ENCODE assay signal across 9 mouse cellular contexts in genomic region chr12:91877646-91878045, GRCm38 (mm10). TPM values are rescaled to one million over a fixed set of nuclear protein-coding genes. Genes with fewer than 3 reads are reported as not detected.
DNase-seq lines count a peak whose midpoint lies in the region; ATAC-seq and TF ChIP-seq lines count a peak whose summit lies in the region.
"Had no signal": no experiment of that assay in that cellular context is flagged by ENCODE, and none has a peak within 500 bp of the region (broad histone marks: within the 10 kb centered on the region; RNA-seq: fewer than 3 reads in every experiment).

No protein-coding gene starts in this region.

- ATAC-seq in heart, embryonic 11.5 days (replicated peaks; ENCODE audit: insufficient number of reproducible peaks, low FRiP score, low TSS enrichment) = no peak
- ATAC-seq in forebrain, embryonic 12.5 days (ENCODE audit: low FRiP score) = peak; percentile 75; the same call in 1 of the 2 replicates
- peak; percentile 54; the same call in 1 of the 2 replicates for ATAC-seq in midbrain, embryonic 11.5 days (ENCODE audit: low FRiP score)
- no peak for ATAC-seq in erythroblast, adult 5-6 weeks (replicated peaks; ENCODE audit: low FRiP score, poor library complexity, severe bottlenecking)

- TF ChIP-seq RAD21 in CH12.LX (IDR thresholded peaks at IDR 0.05; ENCODE audit: low read depth, low read length) = peak; percentile 90

- no peaks in the 10 kb centered on the region for H3K79me2 ChIP-seq in CH12.LX (replicated peaks; ENCODE audit: control insufficient read depth, extremely low read depth, insufficient read depth, poor library complexity, severe bottlenecking)

- TF ChIP-seq POLR2A in CH12.LX (IDR thresholded peaks at IDR 0.05; ENCODE audit: low read depth, low read length) = no peak
- no peak for TF ChIP-seq POLR2A in brain, embryonic 14.5 days (IDR thresholded peaks at IDR 0.05; ENCODE audit: borderline replicate concordance, extremely low read depth, insufficient read depth, insufficient read length, poor library complexity, severe bottlenecking)

- H3K36me3 ChIP-seq in heart, embryonic 11.5 days (ENCODE audit: control insufficient read depth, insufficient read depth, low read length) = no peaks in the 10 kb centered on the region
- H3K36me3 ChIP-seq in CH12.LX (replicated peaks in 1 of 2; ENCODE audit: control insufficient read depth in 1 of 2, insufficient read depth in 1 of 2, low read length in 1 of 2) = no peaks in the 10 kb centered on the region
- no peaks in the 10 kb centered on the region for H3K36me3 ChIP-seq in forebrain, embryonic 12.5 days (replicated peaks)
- no peaks in the 10 kb centered on the region for H3K36me3 ChIP-seq in midbrain, embryonic 11.5 days (ENCODE audit: control insufficient read depth, insufficient read depth, low read length)
- H3K36me3 ChIP-seq: embryonic facial prominence, embryonic 12.5 days had no signal

- TF ChIP-seq CTCF in CH12.LX (conservative IDR thresholded peaks at IDR 0.05 in 1 of 2, IDR thresholded peaks at IDR 0.05 in 1 of 2; ENCODE audit: low read depth in 2 of 2, low read length in 2 of 2) = peak; percentile 60 to 84
- peak; percentile 67; the same call in 1 of the 2 replicates for TF ChIP-seq CTCF in brain, embryonic 14.5 days (IDR thresholded peaks at IDR 0.05; ENCODE audit: borderline replicate concordance, extremely low read depth, insufficient read depth, insufficient read length)

- H3K4me3 ChIP-seq in heart, embryonic 11.5 days (ENCODE audit: low read depth, low read length) = no peak overlapping the region
- no peak overlapping the region for H3K4me3 ChIP-seq in CH12.LX (replicated peaks in 1 of 3; ENCODE audit: low read depth in 2 of 3, low read length in 2 of 3, poor library complexity in 1 of 3)
- no peak overlapping the region for H3K4me3 ChIP-seq in forebrain, embryonic 12.5 days (replicated peaks)
- no peak overlapping the region for H3K4me3 ChIP-seq in midbrain, embryonic 11.5 days (ENCODE audit: low read depth, low read length)
- H3K4me3 ChIP-seq: embryonic facial prominence, embryonic 12.5 days had no signal

- H3K9me3 ChIP-seq in heart, embryonic 11.5 days (replicated peaks; ENCODE audit: control insufficient read depth, low read length) = no peaks in the 10 kb centered on the region
- H3K9me3 ChIP-seq in CH12.LX (replicated peaks; ENCODE audit: low read length) = no peaks in the 10 kb centered on the region
- H3K9me3 ChIP-seq in forebrain, embryonic 12.5 days = no peaks in the 10 kb centered on the region
- no peaks in the 10 kb centered on the region for H3K9me3 ChIP-seq in midbrain, embryonic 11.5 days (ENCODE audit: control insufficient read depth, low read length)
- H3K9me3 ChIP-seq: embryonic facial prominence, embryonic 12.5 days had no signal

- no peak overlapping the region for H3K4me2 ChIP-seq in heart, embryonic 11.5 days
- H3K4me2 ChIP-seq in CH12.LX (ENCODE audit: insufficient read depth, low read depth, poor library complexity, severe bottlenecking) = no peak overlapping the region
- H3K4me2 ChIP-seq in forebrain, embryonic 12.5 days = no peak overlapping the region
- no peak overlapping the region for H3K4me2 ChIP-seq in midbrain, embryonic 11.5 days
- H3K4me2 ChIP-seq: embryonic facial prominence, embryonic 12.5 days had no signal

- peak; percentile 34 to 47 for DNase-seq in heart, postnatal 10 days
- peak; percentile 62 for DNase-seq in CH12.LX (ENCODE audit: extremely low read depth)
- peak; percentile 84 for DNase-seq in brain, embryonic 14.5 days (ENCODE audit: low read depth)
- DNase-seq in layer of hippocampus, postnatal 10 days (ENCODE audit: low spot score in 2 of 2) = peak; percentile 53 to 57
- peak; percentile 91 for DNase-seq in midbrain, embryonic 11.5 days (ENCODE audit: low spot score, missing footprints)

- H3K27me3 ChIP-seq in heart, embryonic 11.5 days (ENCODE audit: control insufficient read depth, insufficient read depth, low read length) = no peaks in the 10 kb centered on the region
- H3K27me3 ChIP-seq in CH12.LX (replicated peaks) = no peaks in the 10 kb centered on the region
- H3K27me3 ChIP-seq in forebrain, embryonic 12.5 days = no peaks in the 10 kb centered on the region
- H3K27me3 ChIP-seq in midbrain, embryonic 11.5 days (ENCODE audit: control insufficient read depth, insufficient read depth, low read length) = no peaks in the 10 kb centered on the region
- H3K27me3 ChIP-seq: embryonic facial prominence, embryonic 12.5 days had no signal

- WGBS in heart, embryonic 11.5 days (ENCODE audit: insufficient replicate concordance) = 48% methylated on average over 5 of the region's 5 CpGs
- 43% methylated on average over 5 of the region's 5 CpGs for WGBS in forebrain, embryonic 12.5 days
- 47% methylated on average over 5 of the region's 5 CpGs for WGBS in midbrain, embryonic 11.5 days

- intact Hi-C loops in heart, postnatal 10 days (cut with DNase I) = no loop called here

- in situ Hi-C loops in CH12.LX (cut with MboI; ENCODE audit: low pct_ligation_motif_present, low pct_unique_long_range_greater_than_20kb, low sequenced_read_pairs) = no loop called here

- no peak overlapping the region for H3K27ac ChIP-seq in heart, embryonic 11.5 days (ENCODE audit: low read depth, low read length)
- no peak overlapping the region for H3K27ac ChIP-seq in CH12.LX (ENCODE audit: insufficient read depth, low read depth)
- no peak overlapping the region for H3K27ac ChIP-seq in forebrain, embryonic 12.5 days
- 0 out of 2 replicates have a peak overlapping the region, but pooled peaks have one; percentile 3 for H3K27ac ChIP-seq in midbrain, embryonic 11.5 days (ENCODE audit: low read depth, low read length)
- H3K27ac ChIP-seq: embryonic facial prominence, embryonic 12.5 days had no signal

- H3K4me1 ChIP-seq in heart, embryonic 11.5 days (ENCODE audit: control insufficient read depth, insufficient read depth, low read length) = no peaks in the 10 kb centered on the region
- H3K4me1 ChIP-seq in CH12.LX (ENCODE audit: control insufficient read depth in 1 of 2, insufficient read depth in 2 of 2) = peaks cover 6 to 33% of the 10 kb centered on the region in 2 experiments; a peak in 3 of 4 replicates
- peaks cover 14% of the 10 kb centered on the region for H3K4me1 ChIP-seq in forebrain, embryonic 12.5 days
- H3K4me1 ChIP-seq in midbrain, embryonic 11.5 days (ENCODE audit: control insufficient read depth, insufficient read depth, low read length) = peaks cover 5% of the 10 kb centered on the region
- H3K4me1 ChIP-seq: embryonic facial prominence, embryonic 12.5 days had no signal

- TF ChIP-seq EP300 in CH12.LX (IDR thresholded peaks at IDR 0.05; ENCODE audit: low read length) = no peak

- dilution Hi-C loops in CH12.LX (cut with MboI; ENCODE audit: extremely low pct_ligation_motif_present, extremely low pct_unique_long_range_greater_than_20kb, low sequenced_read_pairs) = no loop called here

- H3K9ac ChIP-seq in heart, embryonic 11.5 days (ENCODE audit: low read depth, low read length) = no peak overlapping the region
- no peak overlapping the region for H3K9ac ChIP-seq in CH12.LX (ENCODE audit: insufficient read depth, low read depth)
- H3K9ac ChIP-seq in forebrain, embryonic 12.5 days = no peak overlapping the region
- no peak overlapping the region for H3K9ac ChIP-seq in midbrain, embryonic 11.5 days (ENCODE audit: low read length)
- H3K9ac ChIP-seq: embryonic facial prominence, embryonic 12.5 days had no signal

TF ChIP-seq in CH12.LX, 34 proteins besides CTCF, POLR2A, EP300 and RAD21:
- TF ChIP-seq TCF12 (IDR thresholded peaks at IDR 0.05; ENCODE audit: low read depth, low read length) = 0 out of 2 replicates have a peak, but pooled peaks have one; percentile 24
- peak; percentile 72 for TF ChIP-seq ZC3H11A (IDR thresholded peaks at IDR 0.05; ENCODE audit: low read depth, low read length)
- TF ChIP-seq JUND (conservative IDR thresholded peaks at IDR 0.05; ENCODE audit: low read depth, low read length) = peak; percentile 44; the same call in 1 of the 2 replicates
- peak; percentile 55; the same call in 1 of the 2 replicates for TF ChIP-seq UBTF (IDR thresholded peaks at IDR 0.05; ENCODE audit: low read depth, low read length)
- TF ChIP-seq E2F4 (IDR thresholded peaks at IDR 0.05; ENCODE audit: insufficient replicate concordance, low read depth, low read length) = no peak
- TF ChIP-seq MYC (IDR thresholded peaks at IDR 0.05; ENCODE audit: low read depth, low read length) = 0 out of 2 replicates have a peak, but pooled peaks have one; percentile 47
- peak; percentile 53 for TF ChIP-seq HCFC1 (IDR thresholded peaks at IDR 0.05; ENCODE audit: low read depth, low read length)
- TF ChIP-seq SMC3 (IDR thresholded peaks at IDR 0.05; ENCODE audit: low read depth, low read length) = peak; percentile 76
- no peak for TF ChIP-seq JUN (IDR thresholded peaks at IDR 0.05; ENCODE audit: insufficient read depth, low read depth, low read length)
- 0 out of 2 replicates have a peak, but pooled peaks have one; percentile 23 for TF ChIP-seq MAX (IDR thresholded peaks at IDR 0.05; ENCODE audit: low read length)
- no peak for TF ChIP-seq MXI1 (IDR thresholded peaks at IDR 0.05; ENCODE audit: low read depth, low read length)
- TF ChIP-seq MAFK (IDR thresholded peaks at IDR 0.05; ENCODE audit: insufficient replicate concordance, low read length) = 0 out of 2 replicates have a peak, but pooled peaks have one; percentile 25
- peak; percentile 100 for TF ChIP-seq ZNF384 (IDR thresholded peaks at IDR 0.05; ENCODE audit: low read depth, low read length)

RNA-seq across cellular contexts. Expression of gene Sel1l, which starts 28.7 kb away (rescaled TPM):
- 10 to 100 TPM; 60.3 to 62.6 TPM for total RNA-seq in heart, postnatal 10 days (2021)
- polyA plus RNA-seq in heart, embryonic 11.5 days (2014; fragmentation: Nextera tagmentation; extraction: Ambion mirVana) = 60.8 and 67.6 TPM in 2 replicates
- total RNA-seq in CH12.LX (2012; rRNA removed) = 126 and 155 TPM in 2 replicates
- total RNA-seq in CH12.LX (2014; rRNA removed) = 46.6 and 49.0 TPM in 2 replicates
- 84.7 and 90.7 TPM in 2 replicates for polyA plus RNA-seq in CH12.LX (2012; ENCODE audit: insufficient read length, low read depth)
- polyA plus RNA-seq in brain, embryonic 14.5 days (2012; rRNA removed) = 57.5 and 67.8 TPM in 2 replicates
- 67.0 and 69.7 TPM in 2 replicates for polyA plus RNA-seq in forebrain, embryonic 12.5 days (2016; fragmentation: Nextera tagmentation; extraction: Ambion mirVana)
- total RNA-seq in layer of hippocampus, postnatal 10 days (2021) = 100 to 1,000 TPM; 132 to 138 TPM
- 73.9 and 82.8 TPM in 2 replicates for polyA plus RNA-seq in midbrain, embryonic 11.5 days (2014; fragmentation: Nextera tagmentation; extraction: Ambion mirVana)
- total RNA-seq in erythroblast, adult 5-6 weeks (2015; ENCODE audit: low replicate concordance) = 19.0 and 27.4 TPM in 2 replicates
- 13.6 and 29.1 TPM in 2 replicates for total RNA-seq in erythroblast, adult 5-6 weeks (2017; ENCODE audit: low replicate concordance)

Comparison
In these comparisons a context has a peak if more than half of its experiments do, and no peak if none do; other contexts are left out.
1. DNase-seq: peak in every context shown above with its lines; median percentile 91 in midbrain, embryonic 11.5 days; 84 in brain, embryonic 14.5 days; 62 in CH12.LX; 55 in layer of hippocampus, postnatal 10 days; 40 in heart, postnatal 10 days.
2. ATAC-seq: peak in forebrain, embryonic 12.5 days (single experiment) and midbrain, embryonic 11.5 days (single experiment); none in heart, embryonic 11.5 days (single experiment) and erythroblast, adult 5-6 weeks (single experiment).